Mouse (Mus musculus): Measurements from ENCODE around the gene Dis3l2. TPM values are rescaled to one million over a fixed set of nuclear protein-coding genes. Genes with fewer than 3 reads are reported as not detected.

Dis3l2 gene
- polyA plus RNA-seq, 1 experiment from 2014 or later = 25.0 TPM

DNA sequence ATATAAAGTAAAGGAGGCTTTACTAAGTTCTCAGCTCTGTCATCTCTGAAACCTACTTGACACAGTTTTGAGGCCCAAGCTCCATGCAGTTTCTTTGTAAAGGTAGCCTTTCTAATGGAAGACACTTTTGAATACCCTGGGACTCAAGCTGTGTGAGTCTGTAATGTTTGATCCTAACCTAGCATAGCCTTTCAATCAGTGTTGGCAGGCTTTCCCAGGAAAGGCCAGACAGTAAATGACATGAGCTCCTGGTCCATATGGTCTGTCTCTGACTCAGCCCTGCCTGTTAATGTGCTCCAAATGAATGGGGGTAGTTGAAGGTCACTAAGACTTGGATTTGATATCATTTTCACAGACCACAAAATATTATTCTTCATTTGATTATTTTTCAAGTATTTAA lies 290.4 kb downstream of the Dis3l2 start:
- Histone ChIP-seq H3K9ac (no peak overlapping the region), H3K4me3 (no peak overlapping the region), H3K4me2 (no peak overlapping the region), H3K36me3 (peaks cover 5% of the 10 kb centered on the region; the same call in 1 of the 2 replicates), H3K27me3 (no peaks in the 10 kb centered on the region), H3K4me1 (no peaks in the 10 kb centered on the region), H3K27ac (no peak overlapping the region), H3K9me3 (no peaks in the 10 kb centered on the region)
- ATAC-seq (ENCODE audit: insufficient number of reproducible peaks, low FRiP score, low TSS enrichment, low read depth) = no peak

DNA sequence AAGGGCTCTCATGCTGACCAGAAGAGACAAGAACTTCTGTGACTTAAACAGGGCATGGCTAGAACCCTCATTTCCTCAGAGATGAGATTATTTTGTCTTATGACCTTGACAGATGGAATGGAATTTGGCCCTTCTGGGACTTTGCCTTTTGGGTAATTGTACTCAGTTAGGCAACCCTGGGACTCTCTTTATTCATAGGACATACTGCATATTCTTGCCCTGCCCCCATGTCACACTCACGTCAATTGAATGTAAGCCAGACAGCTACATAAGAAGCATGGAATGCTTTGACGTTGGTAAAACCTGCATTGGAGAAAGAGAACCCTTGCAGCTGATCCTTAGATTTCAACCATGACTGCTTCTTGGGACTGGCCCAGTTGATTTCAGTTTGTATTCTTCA lies 294.4 kb downstream of the Dis3l2 start:
- WGBS = 75% methylated on average over 2 of the region's 2 CpGs
- Histone ChIP-seq H3K36me3 (no peaks in the 10 kb centered on the region; the same call in 1 of the 2 replicates), H3K4me3 (no peak overlapping the region), H3K9ac (no peak overlapping the region), H3K4me2 (no peak overlapping the region), H3K4me1 (no peaks in the 10 kb centered on the region), H3K27ac (no peak overlapping the region), H3K9me3 (no peaks in the 10 kb centered on the region), H3K27me3 (no peaks in the 10 kb centered on the region)
- no peak for ATAC-seq (ENCODE audit: insufficient number of reproducible peaks, low FRiP score, low TSS enrichment, low read depth)

DNA sequence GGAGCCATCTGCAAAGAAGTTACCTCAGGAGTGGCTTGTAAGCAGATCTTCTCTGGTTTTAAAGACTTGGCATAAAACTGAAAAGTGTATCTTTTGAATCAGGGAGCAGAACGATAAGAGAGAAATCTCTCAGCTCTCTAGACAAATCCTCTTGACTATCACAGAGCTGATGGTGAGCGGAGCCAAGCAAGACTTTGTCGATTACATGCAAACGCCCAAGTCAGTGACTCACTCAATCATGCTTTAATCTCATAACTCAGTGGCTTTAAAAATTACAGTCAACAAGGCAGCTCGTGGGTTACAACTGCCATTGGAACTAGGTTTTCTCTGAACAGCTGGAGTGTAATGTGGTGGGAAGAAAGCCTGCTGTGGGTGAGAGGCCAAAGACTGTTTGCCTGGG lies 297.8 kb downstream of the Dis3l2 start:
- no peak overlapping the region for H3K4me3 ChIP-seq

DNA sequence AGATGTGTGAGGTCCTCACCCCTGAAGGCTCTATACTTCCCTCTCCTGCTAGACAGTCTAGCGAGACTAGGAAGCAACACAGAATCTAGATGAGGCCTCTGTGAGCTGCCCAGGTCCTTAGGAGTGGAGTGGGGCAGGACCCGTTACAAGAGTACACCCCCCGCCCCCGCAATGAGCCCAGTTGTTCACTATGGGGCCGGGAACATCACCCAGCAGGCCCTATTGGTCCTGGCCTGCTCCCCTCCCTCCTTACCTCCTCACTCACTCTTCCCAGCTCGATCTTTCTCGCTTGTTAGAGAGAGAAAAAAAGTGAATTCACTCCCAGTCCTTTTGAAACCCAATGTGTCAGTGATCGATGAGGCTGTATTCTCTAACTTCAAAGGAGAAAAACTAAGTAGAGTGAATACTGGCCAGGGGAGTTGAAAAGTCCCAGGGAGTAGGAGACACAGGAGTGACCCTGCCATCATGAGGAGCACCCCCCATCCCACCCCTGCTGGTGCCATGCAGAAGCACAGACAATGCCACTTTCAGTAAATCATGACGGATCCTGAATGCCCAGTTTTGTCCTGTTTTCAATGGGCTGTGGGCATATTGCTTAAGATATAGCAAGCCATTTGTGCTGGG lies 299.0 kb downstream of the Dis3l2 start:
- H3K9me3 ChIP-seq = no peaks in the 10 kb centered on the region
- H3K4me3 ChIP-seq = no peak overlapping the region
- no peak overlapping the region for H3K27ac ChIP-seq
- H3K9ac ChIP-seq = no peak overlapping the region
- no peaks in the 10 kb centered on the region for H3K27me3 ChIP-seq
- no peaks in the 10 kb centered on the region for H3K4me1 ChIP-seq
- H3K36me3 ChIP-seq = no peaks in the 10 kb centered on the region
- H3K4me2 ChIP-seq = no peak overlapping the region
- 46% methylated on average over 9 of the region's 9 CpGs for WGBS
- ATAC-seq (ENCODE audit: insufficient number of reproducible peaks, low FRiP score, low TSS enrichment, low read depth) = no peak

More for the DNA sequence above, 297.8 kb downstream of the Dis3l2 start:
- H3K9ac ChIP-seq = no peak overlapping the region
- no peak overlapping the region for H3K27ac ChIP-seq
- no peaks in the 10 kb centered on the region; the same call in 1 of the 2 replicates for H3K36me3 ChIP-seq
- WGBS = 69% methylated on average over 5 of the region's 5 CpGs
- no peaks in the 10 kb centered on the region for H3K4me1 ChIP-seq
- no peak for ATAC-seq (ENCODE audit: insufficient number of reproducible peaks, low FRiP score, low TSS enrichment, low read depth)
- no peaks in the 10 kb centered on the region for H3K27me3 ChIP-seq
- no peaks in the 10 kb centered on the region for H3K9me3 ChIP-seq
- H3K4me2 ChIP-seq = no peak overlapping the region

DNA sequence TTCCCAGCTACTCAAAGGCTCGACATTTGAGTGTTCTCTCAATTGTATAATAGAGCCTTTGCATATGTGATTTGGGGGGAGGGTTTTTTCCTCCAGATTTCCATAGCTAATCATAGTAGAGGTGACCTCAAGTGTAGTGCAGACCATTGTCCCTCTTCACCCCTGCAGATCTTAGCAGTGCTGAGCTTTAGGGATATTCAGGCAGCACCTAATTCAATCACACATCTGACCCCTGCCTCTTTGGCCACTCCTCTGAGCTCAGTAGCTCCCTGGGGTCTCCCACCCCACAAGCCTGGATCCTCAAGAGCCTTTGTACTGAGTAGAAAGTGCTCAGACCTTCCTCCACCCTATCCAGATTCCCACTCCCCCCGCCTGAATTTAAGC lies 299.6 kb downstream of the Dis3l2 start:
- Histone ChIP-seq H3K4me3 (no peak overlapping the region), H3K4me2 (no peak overlapping the region), H3K9ac (no peak overlapping the region), H3K27ac (no peak overlapping the region), H3K36me3 (no peaks in the 10 kb centered on the region), H3K27me3 (no peaks in the 10 kb centered on the region), H3K4me1 (no peaks in the 10 kb centered on the region), H3K9me3 (no peaks in the 10 kb centered on the region)
- no peak for ATAC-seq (ENCODE audit: insufficient number of reproducible peaks, low FRiP score, low TSS enrichment, low read depth)
- 34% methylated on average over 2 of the region's 2 CpGs for WGBS

DNA sequence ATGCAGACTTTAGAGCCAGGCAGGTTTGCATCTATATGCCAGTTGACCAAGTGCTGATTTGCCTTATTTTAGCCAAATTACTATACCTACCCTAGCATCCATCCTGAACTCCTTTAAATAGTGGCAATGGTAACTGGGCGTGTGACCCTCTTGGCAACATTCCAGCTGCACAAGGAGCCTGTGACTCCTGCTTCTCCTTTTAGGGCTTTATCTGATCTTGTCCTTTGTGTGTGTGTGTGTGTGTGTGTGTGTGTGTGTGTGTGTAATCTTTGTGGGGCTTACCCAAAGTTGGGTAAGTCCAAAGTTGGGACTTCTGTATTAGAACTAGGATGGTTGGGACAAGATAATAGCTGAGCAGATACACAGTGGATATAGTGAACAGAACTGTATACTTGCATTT lies 302.8 kb downstream of the Dis3l2 start:
- H3K4me3 ChIP-seq = no peak overlapping the region
- H3K27me3 ChIP-seq = no peaks in the 10 kb centered on the region
- no peaks in the 10 kb centered on the region for H3K36me3 ChIP-seq
- H3K9me3 ChIP-seq = no peaks in the 10 kb centered on the region
- no peak for ATAC-seq (ENCODE audit: insufficient number of reproducible peaks, low FRiP score, low TSS enrichment, low read depth)
- H3K9ac ChIP-seq = no peak overlapping the region
- no peak overlapping the region for H3K4me2 ChIP-seq
- H3K4me1 ChIP-seq = peaks cover 7% of the 10 kb centered on the region
- WGBS = 60% methylated on average over 1 of the region's 1 CpGs
- H3K27ac ChIP-seq = no peak overlapping the region

DNA sequence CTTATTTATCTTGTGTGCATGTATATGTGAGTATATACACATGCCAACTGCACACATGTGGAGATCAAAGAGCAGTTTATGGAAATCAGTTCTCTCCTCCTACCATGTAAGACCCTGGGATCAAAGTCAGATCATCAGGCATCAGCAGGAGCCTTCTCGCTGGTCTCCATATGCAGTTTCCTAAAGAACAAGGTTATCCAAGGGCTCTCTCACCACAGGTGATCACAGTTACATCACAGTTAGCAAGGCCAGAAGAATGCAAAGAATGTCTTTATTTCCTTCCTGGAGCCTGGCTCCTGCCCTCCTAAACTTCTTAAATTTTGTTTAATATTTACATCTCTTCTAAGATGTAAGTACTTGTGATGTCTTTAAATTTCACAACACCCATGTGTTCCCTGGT lies 304.6 kb downstream of the Dis3l2 start:
- H3K9me3 ChIP-seq = no peaks in the 10 kb centered on the region
- no peak overlapping the region for H3K4me2 ChIP-seq
- WGBS = 9% methylated on average over 1 of the region's 1 CpGs
- no peaks in the 10 kb centered on the region for H3K36me3 ChIP-seq
- H3K4me3 ChIP-seq = no peak overlapping the region
- no peaks in the 10 kb centered on the region for H3K27me3 ChIP-seq
- no peak for ATAC-seq (ENCODE audit: insufficient number of reproducible peaks, low FRiP score, low TSS enrichment, low read depth)
- no peak overlapping the region for H3K27ac ChIP-seq
- no peak overlapping the region for H3K9ac ChIP-seq
- peaks cover 18% of the 10 kb centered on the region for H3K4me1 ChIP-seq

DNA sequence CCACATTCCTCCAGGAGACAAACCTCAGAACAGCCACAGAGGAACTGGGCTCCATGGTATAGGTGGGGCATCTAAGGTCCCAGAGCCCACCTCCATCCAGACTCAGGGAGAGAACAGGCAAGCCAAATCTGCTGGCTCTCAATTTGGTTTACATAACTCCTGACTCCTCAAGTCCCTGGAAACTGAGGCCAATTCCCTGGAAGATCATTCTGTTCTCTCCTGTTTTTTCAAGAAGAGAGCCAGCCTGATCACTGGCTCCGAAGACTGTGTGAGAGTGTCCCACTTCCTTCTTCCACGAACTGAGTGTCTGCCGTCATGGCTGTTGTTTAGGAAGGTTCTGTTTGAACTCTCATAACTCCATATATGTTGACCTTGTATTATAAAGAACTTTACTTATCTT lies 305.5 kb downstream of the Dis3l2 start:
- Histone ChIP-seq H3K4me2 (no peak overlapping the region), H3K27me3 (no peaks in the 10 kb centered on the region), H3K4me1 (peaks cover 18% of the 10 kb centered on the region), H3K36me3 (no peaks in the 10 kb centered on the region), H3K9me3 (no peaks in the 10 kb centered on the region), H3K27ac (no peak overlapping the region), H3K4me3 (no peak overlapping the region), H3K9ac (no peak overlapping the region)
- 81% methylated on average over 3 of the region's 3 CpGs for WGBS
- ATAC-seq (ENCODE audit: insufficient number of reproducible peaks, low FRiP score, low TSS enrichment, low read depth) = no peak

DNA sequence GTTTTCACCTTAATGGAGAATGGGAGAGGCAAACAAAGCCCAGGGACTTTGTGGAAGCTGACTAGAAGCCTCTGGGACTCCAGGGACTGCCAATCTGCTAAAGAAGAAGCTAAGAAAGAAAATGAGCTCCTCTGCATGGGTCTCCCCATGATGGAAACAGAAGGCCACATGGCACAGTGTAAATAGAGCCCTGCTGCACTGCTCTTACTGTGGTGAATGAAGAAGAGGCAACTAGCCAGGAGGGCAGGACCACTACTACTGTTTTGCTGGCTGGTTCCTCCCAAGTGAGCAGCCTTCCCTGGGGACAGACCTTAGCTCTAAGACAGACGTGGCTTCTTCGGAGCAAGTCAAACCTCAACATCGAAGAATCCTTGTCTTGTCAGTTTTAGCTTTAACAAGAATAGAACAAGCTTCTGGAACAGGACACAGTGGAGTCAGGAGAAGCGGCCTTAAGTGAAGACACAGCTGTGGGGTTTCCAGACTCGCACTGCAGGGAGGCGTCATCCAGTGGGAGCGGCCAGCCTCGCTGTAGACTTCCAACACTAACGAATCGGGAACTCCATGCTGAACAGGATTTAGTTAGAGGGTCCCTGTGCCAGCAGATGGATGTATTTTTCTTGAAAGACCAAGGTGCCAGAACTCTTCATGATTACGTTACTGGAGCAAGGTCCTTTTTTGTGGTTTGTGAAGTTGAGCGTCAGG lies 307.2 kb downstream of the Dis3l2 start:
- H3K27ac ChIP-seq = peak overlapping the region; percentile 71
- H3K4me2 ChIP-seq = no peak overlapping the region
- H3K27me3 ChIP-seq = no peaks in the 10 kb centered on the region
- ATAC-seq (ENCODE audit: insufficient number of reproducible peaks, low FRiP score, low TSS enrichment, low read depth) = 0 out of 2 replicates have a peak, but pooled peaks have one; percentile 56
- H3K4me3 ChIP-seq = no peak overlapping the region
- H3K4me1 ChIP-seq = peaks cover 18% of the 10 kb centered on the region
- 45% methylated on average over 12 of the region's 12 CpGs for WGBS
- no peaks in the 10 kb centered on the region for H3K9me3 ChIP-seq
- H3K9ac ChIP-seq = no peak overlapping the region
- no peaks in the 10 kb centered on the region for H3K36me3 ChIP-seq

DNA sequence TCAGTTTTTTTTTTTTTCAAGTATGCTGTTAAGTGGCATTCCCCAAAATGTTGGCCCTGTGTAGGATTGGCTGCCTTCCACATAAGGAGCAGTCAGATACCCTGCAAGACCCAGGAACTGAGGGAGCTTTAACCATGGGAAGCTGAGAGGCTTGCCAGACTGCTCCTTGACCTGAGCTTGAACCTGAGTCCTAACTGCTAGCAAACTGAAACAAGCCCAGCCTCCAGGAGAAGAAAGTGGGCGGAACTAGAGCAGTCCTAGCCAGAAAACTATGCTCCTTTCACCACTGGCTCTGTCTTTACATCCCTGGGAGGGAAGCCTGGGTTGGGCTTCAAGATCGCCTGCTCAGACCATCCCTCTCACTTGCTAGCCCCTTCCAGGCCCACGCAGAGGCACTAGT lies 308.1 kb downstream of the Dis3l2 start:
- Histone ChIP-seq H3K4me3 (no peak overlapping the region), H3K36me3 (no peaks in the 10 kb centered on the region), H3K9ac (no peak overlapping the region), H3K9me3 (no peaks in the 10 kb centered on the region), H3K27ac (peak overlapping the region; percentile 48), H3K27me3 (no peaks in the 10 kb centered on the region), H3K4me1 (peaks cover 18% of the 10 kb centered on the region), H3K4me2 (no peak overlapping the region)
- WGBS = 53% methylated on average over 3 of the region's 3 CpGs
- peak; percentile 63; the same call in 1 of the 2 replicates for ATAC-seq (ENCODE audit: insufficient number of reproducible peaks, low FRiP score, low TSS enrichment, low read depth)

DNA sequence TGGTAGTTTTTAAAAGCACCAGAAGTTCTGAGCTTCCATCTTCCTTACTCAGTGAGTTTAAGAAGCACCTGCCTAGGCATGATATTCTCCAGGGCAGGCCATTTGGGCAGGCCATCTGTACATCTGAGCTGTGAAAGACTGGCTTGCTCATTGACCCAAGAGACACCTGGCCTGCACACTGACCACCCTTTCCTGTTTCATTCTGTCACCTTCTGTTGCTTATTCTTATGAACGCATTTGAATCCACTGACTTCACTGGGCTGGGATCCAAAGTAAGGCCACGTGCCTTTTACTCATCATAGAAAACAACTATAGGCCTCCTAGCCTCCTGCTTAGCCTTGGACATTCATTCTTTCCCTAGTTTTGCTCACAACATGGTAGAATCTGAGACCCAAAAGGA lies 309.0 kb downstream of the Dis3l2 start:
- WGBS = 77% methylated on average over 2 of the region's 2 CpGs
- H3K27ac ChIP-seq = no peak overlapping the region
- no peak overlapping the region for H3K9ac ChIP-seq
- H3K9me3 ChIP-seq = no peaks in the 10 kb centered on the region
- no peaks in the 10 kb centered on the region for H3K27me3 ChIP-seq
- no peak overlapping the region for H3K4me2 ChIP-seq
- no peaks in the 10 kb centered on the region for H3K36me3 ChIP-seq
- H3K4me3 ChIP-seq = no peak overlapping the region
- no peak for ATAC-seq (ENCODE audit: insufficient number of reproducible peaks, low FRiP score, low TSS enrichment, low read depth)
- H3K4me1 ChIP-seq = peaks cover 18% of the 10 kb centered on the region

DNA sequence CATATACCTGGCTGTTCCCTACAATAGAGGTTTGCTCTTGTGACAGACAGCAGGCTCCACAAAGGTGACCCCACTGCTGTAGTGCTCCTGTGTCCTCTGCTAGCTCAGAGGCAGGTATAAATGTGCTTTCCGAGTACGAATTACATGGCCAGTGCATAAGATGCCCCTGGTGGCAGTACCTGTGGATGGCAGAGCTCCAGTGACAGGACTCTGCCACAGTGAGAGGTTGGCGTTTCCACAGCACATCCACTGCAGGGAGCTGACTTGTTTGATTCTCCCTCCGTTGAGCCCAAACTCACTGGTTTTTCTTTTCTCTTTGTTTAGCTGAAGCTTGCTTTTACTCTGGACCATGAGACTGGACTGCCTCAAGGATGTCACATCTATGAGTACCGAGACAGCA lies 317.1 kb downstream of the Dis3l2 start:
- Histone ChIP-seq H3K27ac (no peak overlapping the region), H3K4me1 (no peaks in the 10 kb centered on the region), H3K4me2 (no peak overlapping the region), H3K9me3 (no peaks in the 10 kb centered on the region), H3K27me3 (no peaks in the 10 kb centered on the region), H3K4me3 (no peak overlapping the region), H3K9ac (no peak overlapping the region), H3K36me3 (peaks cover 10% of the 10 kb centered on the region; the same call in 1 of the 2 replicates)
- WGBS = 83% methylated on average over 5 of the region's 5 CpGs
- ATAC-seq (ENCODE audit: insufficient number of reproducible peaks, low FRiP score, low TSS enrichment, low read depth) = no peak

Data from limb, embryonic 15.5 days (tissue).